Mouse (Mus musculus) erythroblast, embryonic 14.5 days (primary cell): ENCODE measurements around the gene Vamp5. TPM values are rescaled to one million over a fixed set of nuclear protein-coding genes. Genes with fewer than 3 reads are reported as not detected.

Experiments used
- H3K27me3 ChIP-seq: 2 replicates; pipeline ENCODE4 v1.6.1; 2012; ENCODE audit warnings: inconsistent platforms; ENCODE audit not compliant: control insufficient read depth
- H3K36me3 ChIP-seq: 2 replicates; pipeline ENCODE4 v1.6.1; 2012; ENCODE audit warnings: mild to moderate bottlenecking, inconsistent platforms; ENCODE audit not compliant: control insufficient read depth
- H3K4me1 ChIP-seq: 2 replicates; pipeline ENCODE4 v1.6.1; 2012; ENCODE audit warnings: inconsistent platforms; ENCODE audit not compliant: control insufficient read depth
- H3K4me3 ChIP-seq: replicated peaks from 2 replicates; pipeline ENCODE3; 2012; ENCODE audit warnings: moderate library complexity, mild to moderate bottlenecking, inconsistent platforms
- H3K9me3 ChIP-seq: 2 replicates; pipeline ENCODE4 v1.6.1; 2012; ENCODE audit warnings: low read length, inconsistent platforms, mixed read lengths; ENCODE audit not compliant: control insufficient read depth
- GATA1 ChIP-seq: IDR thresholded peaks from 2 replicates; pipeline ENCODE4 v1.6.1; 2012; ENCODE audit warnings: low read length, inconsistent platforms, mixed read lengths
- TAL1 ChIP-seq: IDR thresholded peaks from 3 replicates; pipeline ENCODE4 v1.6.1; 2012; ENCODE audit warnings: low read length, inconsistent platforms, mixed read lengths
- polyA plus RNA-seq: library from polyadenylated mRNA; stranded (reverse); fragments of >175 nt; gene quantifications from 2 replicates; pipeline ENCODE4 v1.2.3, GENCODE M21; 2012

The Vamp5 gene
- polyA plus RNA-seq = 6.0 and 6.1 TPM in 2 replicates

DNA sequence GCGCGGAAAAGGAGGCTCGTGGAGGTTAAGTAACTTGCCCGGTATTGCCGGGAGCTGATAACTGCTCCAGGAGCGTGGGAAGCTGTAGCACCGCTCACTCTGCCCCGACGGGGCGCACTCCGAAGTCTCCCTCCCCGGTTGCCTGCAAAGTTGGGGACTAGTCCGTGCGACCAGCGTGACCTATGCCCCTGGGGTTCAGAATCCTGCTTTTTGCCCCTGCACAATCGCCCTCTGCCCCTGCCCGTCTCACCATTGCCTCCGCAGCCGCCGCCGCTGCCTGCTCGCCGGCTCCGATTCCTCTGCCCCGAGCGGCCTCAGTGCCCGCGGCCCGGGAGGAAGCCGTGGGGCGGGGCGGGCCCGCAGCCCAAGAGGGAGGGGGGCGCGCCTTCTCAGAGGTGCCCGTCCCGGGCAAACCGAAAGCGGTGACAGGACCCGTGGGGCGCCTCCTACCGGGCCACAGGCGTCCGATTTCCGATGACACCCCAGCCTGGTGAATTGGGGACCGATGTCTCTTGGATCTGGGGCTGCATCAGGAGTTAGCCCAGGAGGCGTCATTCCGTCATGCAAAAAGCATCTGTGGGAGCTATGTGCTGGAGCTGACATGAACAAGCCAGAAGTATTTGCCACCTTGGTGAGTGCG is at the start of gene Vamp5:
Gene Vamp5, minus strand, starts transcription at position 338 of the 640 bp plus-strand sequence.
- Histone ChIP-seq H3K27me3 (no peaks in the 10 kb centered on the region), H3K9me3 (no peaks in the 10 kb centered on the region), H3K4me3 (peak within 1 kb of the TSS; percentile 95), H3K4me1 (peaks cover 86% of the 10 kb centered on the region), H3K36me3 (peaks cover 64% of the 10 kb centered on the region)
- TF ChIP-seq TAL1 (no peak), GATA1 (no peak)

DNA sequence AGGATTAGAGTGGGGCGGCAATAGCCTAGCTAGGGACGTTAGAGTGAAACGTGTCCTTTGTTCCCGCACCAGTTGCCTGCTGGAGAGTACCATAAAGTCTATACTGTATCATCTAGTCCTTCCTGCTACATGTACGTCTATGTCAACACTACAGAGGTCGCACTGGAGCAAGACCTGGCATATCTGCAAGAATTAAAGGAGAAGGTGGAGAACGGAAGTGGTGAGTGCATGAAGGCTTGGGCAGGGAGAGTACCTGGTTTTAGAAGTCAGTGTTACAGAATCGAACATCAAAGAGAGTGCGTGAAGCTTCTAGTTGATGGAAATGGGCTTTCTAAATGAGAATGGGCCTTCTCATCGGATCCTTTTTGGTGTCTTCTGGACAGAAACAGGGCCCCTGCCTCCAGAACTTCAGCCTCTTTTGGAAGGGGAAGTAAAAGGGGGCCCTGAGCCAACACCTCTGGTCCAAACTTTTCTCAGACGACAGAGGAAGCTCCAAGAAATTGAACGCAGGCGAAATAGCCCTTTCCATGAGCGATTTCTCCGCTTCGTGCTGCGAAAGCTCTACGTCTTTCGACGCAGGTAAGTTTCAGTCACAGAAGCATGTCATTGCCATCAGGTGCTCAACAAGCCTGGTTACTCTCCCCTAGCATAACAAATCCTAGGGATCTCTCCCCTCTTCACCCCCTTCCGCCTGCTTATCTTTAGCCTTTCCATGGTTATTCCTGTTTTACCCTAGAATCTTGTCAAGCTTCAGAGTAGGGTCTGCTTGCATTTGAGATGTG is 49.0 kb upstream of the Vamp5 start:
- TF ChIP-seq GATA1 (no peak), TAL1 (no peak)
- Histone ChIP-seq H3K27me3 (no peaks in the 10 kb centered on the region), H3K4me3 (no peak overlapping the region), H3K9me3 (no peaks in the 10 kb centered on the region), H3K36me3 (peaks cover 93% of the 10 kb centered on the region), H3K4me1 (no peaks in the 10 kb centered on the region; the same call in 1 of the 2 replicates)

DNA sequence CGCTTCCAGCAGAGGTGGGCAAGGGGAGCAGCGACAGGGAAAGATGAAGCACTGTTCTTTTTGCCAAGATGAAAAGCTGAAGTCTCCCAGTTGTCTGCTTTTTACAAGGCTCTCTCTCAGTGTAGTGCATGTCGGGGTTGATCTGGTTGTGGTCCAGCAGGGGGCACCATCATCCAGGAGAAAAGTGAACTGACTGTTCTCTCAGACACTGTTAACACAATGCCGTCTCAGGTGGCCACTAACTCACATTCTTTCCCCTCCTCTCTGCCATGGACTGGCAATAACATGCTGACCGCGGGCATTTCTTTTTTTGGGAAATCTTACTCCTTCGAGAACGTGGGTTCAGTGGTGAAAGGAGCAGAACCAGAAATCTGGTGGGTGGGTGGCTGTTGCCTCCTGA is 47.8 kb upstream of the Vamp5 start:
- no peak for TF ChIP-seq TAL1
- no peak for TF ChIP-seq GATA1
- peaks cover 92% of the 10 kb centered on the region for H3K36me3 ChIP-seq
- H3K4me3 ChIP-seq = no peak overlapping the region

DNA sequence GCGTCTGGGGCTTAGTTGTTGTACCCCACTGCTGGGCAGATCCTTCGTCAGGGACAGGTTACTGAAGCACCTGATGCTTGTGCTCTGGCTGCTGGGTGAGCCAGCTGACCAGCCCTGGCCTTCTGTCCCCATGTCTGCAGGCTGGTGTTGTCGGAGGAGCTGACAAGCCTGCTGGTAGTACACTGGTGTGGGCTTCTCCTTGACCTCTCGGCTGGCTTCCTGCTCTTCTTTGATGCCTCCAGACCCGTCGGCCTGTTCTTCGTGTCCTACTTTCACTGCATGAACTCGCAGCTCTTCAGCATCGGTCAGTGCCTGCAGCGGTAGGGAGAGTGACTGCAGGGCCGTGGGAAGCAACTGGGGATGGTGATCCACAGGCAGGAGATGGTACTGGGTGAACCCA is 45.4 kb upstream of the Vamp5 start:
- Histone ChIP-seq H3K9me3 (no peaks in the 10 kb centered on the region), H3K27me3 (no peaks in the 10 kb centered on the region), H3K4me1 (no peaks in the 10 kb centered on the region; the same call in none of the 2 replicates), H3K36me3 (peaks cover 87% of the 10 kb centered on the region), H3K4me3 (no peak overlapping the region)
- no peak for TF ChIP-seq GATA1
- TF ChIP-seq TAL1 = no peak

More for the DNA sequence above, 47.8 kb upstream of the Vamp5 start:
- no peaks in the 10 kb centered on the region for H3K9me3 ChIP-seq
- no peaks in the 10 kb centered on the region; the same call in 1 of the 2 replicates for H3K4me1 ChIP-seq
- H3K27me3 ChIP-seq = no peaks in the 10 kb centered on the region

DNA sequence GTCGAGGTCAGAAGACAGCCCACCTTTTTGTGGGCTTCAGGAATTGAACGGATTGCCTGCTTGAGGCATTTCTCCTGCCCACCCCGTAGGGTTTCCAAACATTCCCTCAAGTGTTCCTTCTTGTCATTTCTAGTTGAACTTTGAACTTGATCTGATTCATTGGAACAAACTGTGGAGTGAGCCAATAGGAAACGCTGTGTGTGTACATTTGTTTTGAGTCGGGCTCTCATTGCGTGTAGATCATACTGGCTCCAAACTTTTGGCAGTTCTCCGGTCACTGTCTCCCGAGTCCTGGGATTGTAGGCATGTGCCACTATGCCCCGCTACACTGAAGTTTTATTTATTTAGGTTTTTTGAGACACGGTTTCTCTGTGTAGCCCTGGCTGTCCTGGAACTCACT is 40.6 kb upstream of the Vamp5 start:
- Histone ChIP-seq H3K4me1 (peaks cover 30% of the 10 kb centered on the region), H3K4me3 (no peak overlapping the region), H3K9me3 (no peaks in the 10 kb centered on the region), H3K36me3 (peaks cover 76% of the 10 kb centered on the region), H3K27me3 (no peaks in the 10 kb centered on the region)
- TF ChIP-seq GATA1 (no peak), TAL1 (no peak)

DNA sequence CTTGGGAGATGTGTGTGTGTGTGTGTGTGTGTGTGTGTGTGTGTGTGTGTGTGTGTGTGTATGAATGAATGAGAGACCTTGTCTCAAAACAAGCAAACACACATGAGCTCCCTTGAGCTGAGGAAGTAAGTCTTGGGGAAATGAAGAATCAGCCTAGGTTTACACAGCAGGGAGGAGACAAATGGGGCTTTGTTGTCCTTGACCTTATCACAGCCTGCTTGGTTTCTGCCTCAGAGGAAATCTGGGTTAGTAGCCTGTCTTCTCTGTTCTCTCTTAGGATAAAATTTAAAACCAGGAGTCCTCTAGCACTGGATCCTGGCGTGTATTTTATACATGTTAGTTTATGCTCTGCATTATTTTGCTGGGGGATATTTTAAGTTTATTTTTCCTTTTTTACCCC is 39.5 kb upstream of the Vamp5 start:
- TF ChIP-seq GATA1 (no peak), TAL1 (no peak)
- H3K4me1 ChIP-seq = peaks cover 39% of the 10 kb centered on the region
- H3K36me3 ChIP-seq = peaks cover 67% of the 10 kb centered on the region
- no peak overlapping the region for H3K4me3 ChIP-seq
- no peaks in the 10 kb centered on the region for H3K9me3 ChIP-seq
- H3K27me3 ChIP-seq = no peaks in the 10 kb centered on the region

DNA sequence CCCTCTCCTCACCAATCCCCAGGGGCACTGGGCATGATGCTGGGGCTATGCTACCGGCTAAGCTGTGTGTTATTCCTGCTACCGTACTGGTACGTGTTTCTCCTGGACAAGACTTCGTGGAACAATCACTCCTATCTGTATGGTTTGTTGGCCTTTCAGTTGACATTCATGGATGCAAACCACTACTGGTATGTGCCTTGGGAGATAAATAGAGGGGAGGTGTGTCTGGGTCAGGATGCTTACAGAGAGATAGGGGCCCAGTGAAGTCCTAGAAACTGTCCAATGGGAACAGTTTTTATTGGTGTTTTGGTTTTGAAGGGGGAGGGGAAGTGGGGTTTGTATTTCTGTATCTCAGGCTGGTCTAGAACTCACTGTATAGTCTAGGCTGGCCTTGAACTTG is 38.0 kb upstream of the Vamp5 start:
- TF ChIP-seq TAL1 (no peak), GATA1 (no peak)
- Histone ChIP-seq H3K4me1 (peaks cover 54% of the 10 kb centered on the region), H3K36me3 (peaks cover 53% of the 10 kb centered on the region), H3K4me3 (peak overlapping the region; percentile 29), H3K9me3 (no peaks in the 10 kb centered on the region), H3K27me3 (no peaks in the 10 kb centered on the region)

DNA sequence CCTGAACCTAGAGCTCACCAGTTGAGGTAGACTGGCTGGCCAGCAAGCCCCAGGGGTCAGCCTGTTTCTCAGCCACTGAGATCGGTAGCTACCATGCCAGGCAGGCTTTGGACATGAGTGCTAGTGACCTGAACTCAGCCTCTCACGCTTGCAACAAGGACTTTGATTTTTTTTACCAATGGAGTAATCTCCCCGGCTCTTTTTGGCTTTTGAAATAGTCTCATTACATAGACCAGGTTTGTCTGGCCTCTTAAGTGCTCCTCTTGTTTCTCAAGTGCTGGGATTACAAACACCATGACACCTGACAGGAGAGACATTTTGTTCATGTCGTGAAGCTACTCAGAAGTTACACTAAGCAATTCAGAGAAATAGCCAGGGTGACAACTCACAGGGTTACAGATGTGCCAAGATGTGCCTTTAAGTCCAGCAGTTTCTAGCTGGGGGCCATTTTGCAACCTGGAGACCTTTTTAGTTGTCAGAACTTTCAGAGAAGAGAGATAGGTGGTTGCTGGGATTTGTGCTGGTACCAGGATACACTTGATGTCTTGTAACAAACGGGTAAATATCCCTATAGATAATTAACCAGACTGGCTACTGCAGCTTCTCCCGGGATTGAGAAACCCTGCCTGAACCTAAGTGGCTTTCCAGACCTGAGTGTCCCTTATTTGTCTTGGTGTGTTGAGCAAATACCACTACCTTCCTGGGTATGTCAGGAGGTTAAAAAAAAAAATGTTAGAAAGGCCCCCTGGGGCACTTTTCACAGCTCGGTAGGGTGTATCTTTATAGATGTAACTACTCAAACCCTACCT is 35.9 kb upstream of the Vamp5 start:
- TF ChIP-seq GATA1 = no peak
- no peak for TF ChIP-seq TAL1
- Histone ChIP-seq H3K27me3 (no peaks in the 10 kb centered on the region), H3K4me1 (peaks cover 54% of the 10 kb centered on the region), H3K36me3 (peaks cover 36% of the 10 kb centered on the region), H3K4me3 (peak overlapping the region; percentile 3), H3K9me3 (no peaks in the 10 kb centered on the region)

DNA sequence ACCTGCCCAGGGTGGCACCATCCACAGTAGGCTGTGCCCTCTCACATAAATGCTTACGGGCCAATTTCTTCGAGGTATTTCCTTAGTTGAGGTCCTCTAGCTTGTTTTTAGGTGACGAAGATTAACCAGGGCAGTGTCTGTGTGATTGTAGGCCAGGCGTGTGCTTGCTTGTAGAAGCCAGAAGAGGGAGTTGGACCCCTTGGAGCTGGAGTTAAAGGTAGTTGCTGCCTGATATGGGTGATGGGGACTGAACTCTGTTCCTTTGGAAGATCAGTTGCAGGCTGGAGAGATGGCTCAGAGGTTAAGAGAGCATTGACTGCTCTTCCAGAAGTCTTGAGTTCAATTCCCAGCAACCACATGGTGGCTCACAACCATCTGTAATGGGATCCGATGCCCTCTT is 34.9 kb upstream of the Vamp5 start:
- peaks cover 28% of the 10 kb centered on the region for H3K36me3 ChIP-seq
- TF ChIP-seq TAL1 = no peak
- TF ChIP-seq GATA1 = no peak
- H3K27me3 ChIP-seq = peaks cover 4% of the 10 kb centered on the region
- H3K4me1 ChIP-seq = peaks cover 58% of the 10 kb centered on the region
- H3K9me3 ChIP-seq = no peaks in the 10 kb centered on the region
- peak overlapping the region; percentile 91 for H3K4me3 ChIP-seq
